Mouse (Mus musculus) olfactory bulb, adult 2 months (tissue): ENCODE data around the gene Pgpep1l.

Experiments
- CTCF ChIP-seq: fragments of 200-500 bp; IDR thresholded peaks from 2 replicates; pipeline ENCODE4 v1.5.1; 2012; ENCODE audit warnings: low read depth, mild to moderate bottlenecking, low read length, moderate library complexity; ENCODE audit not compliant: insufficient read depth
- POLR2A ChIP-seq: fragments of 200-500 bp; IDR thresholded peaks from 2 replicates; pipeline ENCODE4 v1.6.1; 2012; ENCODE audit warnings: mild to moderate bottlenecking, low read depth, low read length, moderate library complexity; ENCODE audit not compliant: insufficient read depth

- TF ChIP-seq CTCF (no peak), POLR2A (no peak)
Observed at GRCm38 (mm10) chr7:68301160-68301559, 37.1 kb upstream of the Pgpep1l start.
